Mouse (Mus musculus) retina, embryonic 14.5 days (tissue): ENCODE data around the gene Manbal.

Experiments used
- DNase-seq: peaks from one replicate; pipeline ENCODE4 v3.0.0-alpha.2; 2015; ENCODE audit warnings: low spot score

The Manbal gene

DNA sequence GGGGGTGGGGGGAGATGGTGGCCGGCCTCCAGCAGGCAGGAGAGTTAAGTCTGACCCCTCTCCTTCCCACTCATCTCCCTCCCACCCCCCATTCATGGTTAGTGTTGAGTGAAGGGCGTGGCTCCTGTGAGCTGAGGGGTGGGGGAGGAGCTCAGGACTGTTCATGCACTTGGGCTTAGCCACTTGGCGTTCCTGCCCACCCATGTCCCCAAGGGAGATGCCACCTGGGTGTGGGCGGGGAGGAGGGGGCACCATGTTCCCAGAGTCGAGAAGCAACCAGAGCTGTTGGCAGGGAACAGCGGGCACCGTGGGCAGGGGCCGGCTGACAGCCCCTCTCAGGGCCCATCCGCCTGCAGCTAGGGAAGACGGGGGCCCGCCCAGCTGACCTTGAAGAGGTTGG lies 69.1 kb downstream of the Manbal start:
- DNase-seq: no peak

DNA sequence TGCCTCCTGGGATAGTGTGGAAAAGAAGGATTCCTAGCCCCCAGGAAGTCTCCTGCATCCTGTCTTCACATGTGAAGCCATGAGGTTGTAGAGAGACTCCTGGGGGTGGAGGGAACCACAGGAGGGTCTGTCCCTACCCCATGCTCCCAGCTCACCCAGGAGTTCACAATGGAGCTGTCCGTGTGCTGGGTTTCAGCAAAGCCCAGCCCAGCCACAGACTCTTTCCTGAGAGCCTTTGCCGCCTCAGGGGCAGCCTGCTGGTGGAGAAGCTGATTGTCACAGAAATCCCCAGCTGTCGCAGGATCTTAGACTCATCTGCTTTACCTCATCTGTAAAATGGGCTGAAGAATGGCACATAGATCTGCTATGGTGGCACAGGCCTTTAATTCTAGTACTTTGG lies 69.7 kb downstream of the Manbal start:
- DNase-seq: no peak

DNA sequence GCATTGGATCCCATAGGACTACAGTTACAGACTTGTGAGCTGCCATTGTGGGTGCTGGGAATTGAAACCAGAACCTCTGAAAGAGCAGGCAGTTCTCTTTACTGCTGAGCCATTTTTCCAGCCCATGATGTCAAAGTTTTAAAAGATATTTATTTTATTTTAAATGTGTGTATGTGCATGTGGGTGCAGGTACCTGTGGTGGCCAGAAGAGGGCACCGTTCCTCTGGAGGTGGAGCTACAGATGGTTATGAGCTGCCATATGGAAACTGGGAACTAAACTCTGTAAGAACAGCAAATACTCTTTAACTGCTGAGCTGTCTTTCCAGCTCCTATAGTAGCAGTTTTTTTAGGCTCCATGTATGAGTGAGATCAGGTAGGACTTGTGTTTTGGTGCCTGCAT lies 74.0 kb downstream of the Manbal start:
- DNase-seq: no peak
